Mouse (Mus musculus) embryonic fibroblast, embryonic 13.5 days (primary cell): ENCODE measurements around the gene Ddx19b. TPM values are rescaled to one million over a fixed set of nuclear protein-coding genes. Genes with fewer than 3 reads are reported as not detected.
A peak's percentile ranks its signal among the peaks of the same experiment; 100 is the strongest.
"Not testable (repeated sequence)": the region's sequence is repeated elsewhere in the genome, so short reads cannot be mapped to it uniquely, and the experiment has no call there.

ENCODE experiments used
- H3K27ac ChIP-seq: 2 replicates; pipeline ENCODE4 v1.5.1; 2012; ENCODE audit warnings: low read length, control low read depth, inconsistent platforms; ENCODE audit not compliant: insufficient read depth
- H3K4me1 ChIP-seq: 2 replicates; pipeline ENCODE4 v1.6.1; 2011; ENCODE audit warnings: low read length; ENCODE audit not compliant: control insufficient read depth, insufficient read depth
- H3K4me3 ChIP-seq: 2 replicates; pipeline ENCODE4 v1.5.1; 2011; ENCODE audit warnings: mild to moderate bottlenecking, control low read depth, low read length; ENCODE audit not compliant: insufficient read depth
- CTCF ChIP-seq: IDR thresholded peaks from 2 replicates; pipeline ENCODE4 v1.5.1; 2011; ENCODE audit warnings: mild to moderate bottlenecking, control low read depth, low read length, moderate library complexity, borderline replicate concordance; ENCODE audit not compliant: insufficient read depth
- POLR2A ChIP-seq: IDR thresholded peaks from 2 replicates; pipeline ENCODE4 v1.6.1; 2011; ENCODE audit warnings: low read depth, mild to moderate bottlenecking, control low read depth, low read length, moderate library complexity
- polyA plus RNA-seq: library from polyadenylated mRNA; stranded (reverse); fragments of >200 nt; gene quantifications from 2 replicates; pipeline ENCODE4 v1.2.4, GENCODE M21; 2011; ENCODE audit warnings: low read depth; ENCODE audit not compliant: missing spikeins, insufficient read length

The Ddx19b gene
- polyA plus RNA-seq, 1 experiment, result 7.8 TPM

GRCm38 (mm10) chr8:111036591-111036990, 5.0 kb upstream of the Ddx19b start:
- H3K4me3 ChIP-seq, result peak overlapping the region; percentile 93; the same call in 1 of the 2 replicates

DNA sequence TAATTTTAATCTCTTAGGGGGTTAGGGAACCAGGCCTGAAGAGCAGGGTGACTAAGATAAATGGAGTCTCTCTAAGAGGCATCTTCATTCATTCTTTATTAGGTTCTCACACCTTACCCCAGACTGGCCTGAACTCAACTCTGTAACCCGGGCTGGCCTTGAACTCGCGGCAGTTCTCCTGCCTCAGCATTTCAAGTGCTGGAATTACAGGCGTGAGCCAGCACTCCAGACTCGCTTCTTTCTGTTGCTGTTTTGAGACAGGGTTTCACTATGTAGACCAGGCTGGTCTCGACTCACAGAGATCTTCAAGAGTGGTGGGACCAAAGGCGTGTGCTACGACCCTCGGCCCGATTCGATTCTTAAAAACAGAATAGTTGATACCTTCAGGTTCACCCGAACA, 2.7 kb upstream of the Ddx19b start:
- H3K4me3 ChIP-seq, result peak overlapping the region; percentile 93
- TF ChIP-seq POLR2A (no peak), CTCF (no peak)
- H3K27ac ChIP-seq, result peak overlapping the region; percentile 84
- H3K4me1 ChIP-seq, result peaks cover 5% of the 10 kb centered on the region; the same call in 1 of the 2 replicates

More at GRCm38 (mm10) chr8:111036591-111036990, 5.0 kb upstream of the Ddx19b start:
- H3K27ac ChIP-seq, result no peak overlapping the region
- TF ChIP-seq POLR2A, result no peak
- TF ChIP-seq CTCF, result no peak
- peaks cover 5% of the 10 kb centered on the region; the same call in 1 of the 2 replicates for H3K4me1 ChIP-seq

DNA sequence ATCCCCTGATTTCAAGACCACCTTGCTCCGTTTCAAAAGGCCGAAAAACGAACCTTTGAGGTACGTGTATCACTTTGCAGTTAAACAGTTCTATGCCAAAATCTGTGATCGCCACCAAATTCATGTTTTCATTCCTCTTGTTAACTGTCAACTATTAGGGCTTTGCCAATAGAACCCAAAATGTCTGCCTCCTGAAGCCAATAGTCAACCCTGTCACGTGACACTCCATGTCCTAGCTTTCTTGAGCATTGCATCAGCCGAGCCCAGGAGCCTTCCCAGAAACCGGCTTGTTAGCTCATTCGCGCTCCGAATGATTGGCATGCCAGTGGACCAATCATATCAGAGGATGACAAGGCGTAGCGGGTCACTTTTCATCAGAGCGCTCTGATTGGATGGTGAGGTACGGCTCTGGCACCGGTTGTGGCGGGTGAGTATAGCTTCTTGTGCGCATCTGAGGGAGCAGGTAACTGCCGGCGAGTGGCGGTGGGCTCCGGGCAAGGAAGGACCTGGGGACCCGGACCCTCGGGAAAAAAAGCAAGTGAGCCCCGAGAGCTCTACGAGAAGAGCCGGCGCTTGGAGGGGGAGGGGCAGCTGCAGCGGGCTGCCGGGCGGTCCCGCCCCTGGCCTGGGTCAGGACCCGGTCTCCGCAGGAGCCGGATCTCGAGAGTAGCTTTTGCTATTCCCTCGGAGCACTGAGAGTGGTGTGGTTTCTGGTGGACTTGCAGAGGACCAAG, 2.1 kb upstream of the Ddx19b start:
- Histone ChIP-seq H3K4me3 (peak overlapping the region; percentile 93), H3K27ac (peak overlapping the region; percentile 84), H3K4me1 (peaks cover 5% of the 10 kb centered on the region; the same call in 1 of the 2 replicates)
- TF ChIP-seq POLR2A (peak; percentile 81), CTCF (no peak)

- H3K4me3 ChIP-seq, result peak within 1 kb of the TSS; percentile 93
- peaks cover 5% of the 10 kb centered on the region; the same call in 1 of the 2 replicates for H3K4me1 ChIP-seq
- TF ChIP-seq CTCF, result no peak
- no peak for TF ChIP-seq POLR2A
- peak within 1 kb of the TSS; percentile 84 for H3K27ac ChIP-seq
These were observed 1.4 kb upstream of the Ddx19b start, which contains the start of gene Aars for GRCm38 (mm10) chr8:111032916-111033315. Gene Aars, plus strand, starts transcription at chr8:111033144.

DNA sequence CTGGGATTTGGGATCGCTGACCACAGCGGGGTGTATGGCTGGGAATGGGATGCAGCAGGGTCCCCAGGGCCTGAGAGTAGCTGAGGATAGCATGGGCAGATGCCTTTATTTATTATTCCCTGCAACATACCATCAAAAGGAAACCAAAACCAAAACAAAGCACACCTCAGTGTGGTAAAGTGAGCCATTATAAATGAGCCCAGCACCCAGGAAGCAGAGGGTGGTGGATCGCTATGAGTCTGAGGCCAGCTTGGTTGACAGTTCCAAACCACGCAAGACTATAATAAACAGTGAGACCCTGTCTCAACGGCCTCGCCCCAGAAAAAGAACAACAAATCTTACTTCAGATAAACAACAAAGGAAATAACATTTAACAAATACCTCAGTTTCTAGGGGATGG, 1.5 kb downstream of the Ddx19b start:
- no peak overlapping the region for H3K27ac ChIP-seq
- TF ChIP-seq CTCF (no peak), POLR2A (no peak)
- H3K4me3 ChIP-seq, result no peak overlapping the region
- no peaks in the 10 kb centered on the region; the same call in 1 of the 2 replicates for H3K4me1 ChIP-seq

GRCm38 (mm10) chr8:111029589-111029988, 2.0 kb downstream of the Ddx19b start:
- H3K27ac ChIP-seq, result no peak overlapping the region
- TF ChIP-seq CTCF (no peak), POLR2A (no peak)
- no peak overlapping the region for H3K4me3 ChIP-seq
- no peaks in the 10 kb centered on the region; the same call in 1 of the 2 replicates for H3K4me1 ChIP-seq

DNA sequence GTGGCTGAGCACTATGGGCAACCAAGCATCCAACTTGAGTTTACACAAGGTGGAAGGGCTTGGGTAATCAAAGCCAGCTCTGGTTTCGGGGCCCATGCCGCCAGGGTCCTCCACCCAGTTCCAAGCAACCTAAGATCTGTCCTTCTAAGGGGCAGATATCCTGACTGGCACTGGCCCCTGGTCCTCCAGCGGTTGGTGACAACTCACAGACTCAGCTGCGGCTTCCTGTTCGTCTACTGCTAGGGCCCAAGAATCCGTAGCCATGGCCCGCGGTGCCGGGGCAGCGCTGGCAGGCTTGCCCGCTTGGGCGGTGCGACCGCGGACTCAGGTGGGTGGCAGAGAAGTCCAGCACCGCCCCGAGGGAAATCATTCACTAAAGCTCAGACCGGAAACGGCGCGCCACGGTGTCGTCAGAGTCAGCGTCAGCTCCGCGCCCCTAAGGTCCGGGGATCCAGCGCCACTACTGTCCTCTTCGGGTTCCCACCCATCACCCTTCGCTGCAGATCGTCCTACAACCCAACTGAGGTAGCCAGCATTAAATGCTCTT, 4.1 kb downstream of the Ddx19b start:
- Histone ChIP-seq H3K4me1 (no peaks in the 10 kb centered on the region; the same call in 1 of the 2 replicates), H3K4me3 (peak overlapping the region; percentile 74), H3K27ac (no peak overlapping the region)
- TF ChIP-seq POLR2A, result peak; percentile 77
- TF ChIP-seq CTCF, result no peak

GRCm38 (mm10) chr8:111026609-111027008, 4.9 kb downstream of the Ddx19b start:
- not testable (repeated sequence) for H3K27ac ChIP-seq, H3K4me1 ChIP-seq

DNA sequence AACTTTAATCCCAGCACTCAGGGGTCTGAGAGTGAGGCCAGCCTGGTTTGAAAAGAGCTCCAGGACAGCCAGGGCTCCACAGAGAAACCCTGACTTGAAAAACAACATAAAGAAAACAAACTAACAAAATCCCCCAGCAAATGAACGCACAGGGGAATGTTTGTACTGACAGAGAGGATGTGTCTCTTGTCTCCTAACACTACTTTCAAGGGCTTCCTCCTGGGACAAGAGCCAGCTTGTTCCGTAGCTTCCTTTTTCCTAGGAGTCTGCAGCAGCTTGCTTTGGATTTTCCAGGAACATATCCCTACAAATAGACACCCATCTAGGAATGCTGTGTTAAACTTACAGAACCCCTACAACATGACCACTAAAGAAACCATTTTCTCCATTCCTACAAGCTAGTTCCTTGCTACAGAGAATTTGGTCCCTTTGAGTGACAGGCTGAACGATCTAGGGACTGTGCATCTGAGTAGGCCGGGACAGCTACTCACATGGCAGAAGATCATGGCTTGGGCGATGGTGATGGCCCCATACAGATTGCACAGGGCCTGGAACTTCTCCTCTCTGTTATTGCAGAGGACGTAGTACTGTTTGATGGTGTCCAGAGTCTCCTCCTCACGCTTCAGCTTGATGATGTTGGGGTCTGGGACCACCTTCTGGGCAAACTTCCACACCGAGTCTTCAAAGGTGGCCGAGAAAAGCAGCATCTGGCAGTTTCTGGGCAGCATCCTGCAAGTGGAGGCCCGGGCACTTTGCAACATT, 21.1 kb downstream of the Ddx19b start:
- H3K4me1 ChIP-seq, H3K27ac ChIP-seq, H3K4me3 ChIP-seq: not testable (repeated sequence)

More at GRCm38 (mm10) chr8:111026609-111027008, 4.9 kb downstream of the Ddx19b start:
- H3K4me3 ChIP-seq, result not testable (repeated sequence)
